Mouse (Mus musculus): ENCODE data around the gene Rassf10.

The Rassf10 gene

GRCm38 (mm10) chr7:112954351-112955102 lies 765 bp downstream of the Rassf10 start:
- in situ Hi-C loops (cut with MboI; ENCODE audit: low pct_unique_long_range_greater_than_20kb in 1 of 2, low sequenced_read_pairs in 2 of 2, unreplicated experiment in 1 of 2): no loop called here

- in situ Hi-C loops (cut with MboI; ENCODE audit: low pct_unique_long_range_greater_than_20kb in 1 of 2, low sequenced_read_pairs in 2 of 2, unreplicated experiment in 1 of 2): no loop called here
Measured at GRCm38 (mm10) chr7:112955103-112955827, 1.5 kb downstream of the Rassf10 start.

GRCm38 (mm10) chr7:112955955-112956354 lies 2.2 kb downstream of the Rassf10 start:
- in situ Hi-C loops (cut with MboI; ENCODE audit: low pct_unique_long_range_greater_than_20kb in 1 of 2, low sequenced_read_pairs in 2 of 2, unreplicated experiment in 1 of 2): no loop called here

GRCm38 (mm10) chr7:112956961-112957360 lies 3.2 kb downstream of the Rassf10 start:
- in situ Hi-C loops (cut with MboI; ENCODE audit: low pct_unique_long_range_greater_than_20kb in 1 of 2, low sequenced_read_pairs in 2 of 2, unreplicated experiment in 1 of 2): no loop called here

GRCm38 (mm10) chr7:112957630-112958029 lies 3.9 kb downstream of the Rassf10 start:
- in situ Hi-C loops (cut with MboI; ENCODE audit: low pct_unique_long_range_greater_than_20kb in 1 of 2, low sequenced_read_pairs in 2 of 2, unreplicated experiment in 1 of 2): no loop called here

DNA sequence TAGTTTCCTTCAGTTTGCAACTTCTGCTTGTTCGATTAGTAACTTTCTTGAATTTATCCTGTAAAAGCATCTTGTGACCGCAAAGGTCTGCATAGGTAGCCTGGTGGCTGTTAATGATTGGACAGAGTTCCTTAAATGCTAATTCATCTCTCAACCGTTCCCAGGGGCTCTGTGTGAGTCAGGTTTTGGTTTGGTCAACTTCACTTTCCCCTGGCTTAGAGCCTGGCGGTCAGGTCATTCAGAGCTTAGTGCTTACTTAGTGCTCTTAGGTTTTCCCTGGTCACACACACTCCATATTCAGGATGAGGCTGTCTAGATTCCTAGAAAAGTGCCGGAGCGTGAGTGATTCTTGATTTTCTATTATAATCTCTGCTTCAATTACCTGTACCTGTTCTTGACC lies 12.6 kb downstream of the Rassf10 start:
- in situ Hi-C loops (cut with MboI; ENCODE audit: low pct_unique_long_range_greater_than_20kb in 1 of 2, low sequenced_read_pairs in 2 of 2, unreplicated experiment in 1 of 2): no loop called here

- in situ Hi-C loops (cut with MboI; ENCODE audit: low pct_unique_long_range_greater_than_20kb in 1 of 2, low sequenced_read_pairs in 2 of 2, unreplicated experiment in 1 of 2): no loop called here
Measured at GRCm38 (mm10) chr7:112966786-112967185, 13.0 kb downstream of the Rassf10 start.

DNA sequence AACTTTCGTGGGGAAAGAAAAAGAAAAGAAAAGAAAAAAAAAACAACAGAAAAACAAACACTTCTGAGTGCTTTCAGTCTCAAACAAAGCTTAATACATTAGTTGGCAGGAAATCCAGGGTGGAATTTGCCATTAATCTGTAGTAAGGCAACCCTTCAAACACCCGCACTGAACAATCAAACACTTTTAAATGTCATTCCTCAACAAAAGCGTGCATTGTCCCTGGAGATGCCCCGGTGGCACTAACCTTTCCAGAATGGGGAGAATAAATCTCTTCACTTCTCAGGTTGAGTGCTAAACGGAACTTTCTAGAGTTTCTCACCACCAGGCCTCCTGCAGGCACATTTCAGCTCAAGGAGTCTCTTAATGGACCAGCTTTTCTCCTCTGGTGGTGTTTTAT lies 29.6 kb downstream of the Rassf10 start:
- in situ Hi-C loops (cut with MboI; ENCODE audit: low pct_unique_long_range_greater_than_20kb in 1 of 2, low sequenced_read_pairs in 2 of 2, unreplicated experiment in 1 of 2): no loop called here

DNA sequence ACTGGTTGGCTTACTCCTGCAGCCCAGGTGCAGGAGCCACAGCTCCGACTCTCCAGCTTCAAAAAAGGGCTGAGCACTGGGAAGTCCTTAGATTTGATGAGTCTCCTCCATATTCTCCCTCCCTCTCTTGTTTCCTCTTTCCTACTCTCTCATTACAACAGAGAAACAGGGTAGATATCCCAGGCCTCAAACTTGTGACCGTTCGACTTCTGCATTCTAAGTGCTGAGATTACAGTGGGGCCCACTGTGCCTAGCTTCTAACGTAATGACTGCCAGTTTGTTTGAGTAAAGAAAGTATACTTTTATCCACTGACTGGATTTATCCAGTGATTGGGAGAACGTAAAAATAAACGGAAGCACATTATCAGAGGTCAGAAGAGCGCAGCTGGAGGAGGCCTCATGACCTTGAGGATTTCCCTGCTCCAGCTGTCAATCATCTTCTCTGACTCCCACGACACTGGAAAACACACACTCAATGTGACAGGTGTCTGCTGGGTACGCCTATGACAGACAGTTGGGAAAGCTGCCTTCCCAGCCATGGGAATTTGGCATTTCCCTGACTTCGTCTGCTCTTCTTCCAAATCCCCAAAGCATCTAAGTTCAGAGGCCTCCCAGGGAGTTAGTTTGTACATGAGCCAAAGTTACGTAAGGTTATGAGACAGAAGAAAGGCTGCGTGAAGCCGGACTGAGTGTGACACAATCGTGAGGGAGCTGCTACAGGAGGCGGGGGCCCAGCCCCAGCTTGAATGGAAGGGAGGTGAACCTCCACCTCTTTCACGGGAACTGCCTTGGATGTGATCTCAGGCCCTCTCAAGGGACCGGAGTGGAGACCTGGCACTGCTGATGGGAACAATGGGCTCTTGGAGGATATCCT lies 31.2 kb downstream of the Rassf10 start:
- in situ Hi-C loops (cut with MboI; ENCODE audit: low pct_unique_long_range_greater_than_20kb in 1 of 2, low sequenced_read_pairs in 2 of 2, unreplicated experiment in 1 of 2): no loop called here

- in situ Hi-C loops (cut with MboI; ENCODE audit: low pct_unique_long_range_greater_than_20kb in 1 of 2, low sequenced_read_pairs in 2 of 2, unreplicated experiment in 1 of 2): no loop called here
Measured at GRCm38 (mm10) chr7:112985578-112985949, 31.8 kb downstream of the Rassf10 start.

DNA sequence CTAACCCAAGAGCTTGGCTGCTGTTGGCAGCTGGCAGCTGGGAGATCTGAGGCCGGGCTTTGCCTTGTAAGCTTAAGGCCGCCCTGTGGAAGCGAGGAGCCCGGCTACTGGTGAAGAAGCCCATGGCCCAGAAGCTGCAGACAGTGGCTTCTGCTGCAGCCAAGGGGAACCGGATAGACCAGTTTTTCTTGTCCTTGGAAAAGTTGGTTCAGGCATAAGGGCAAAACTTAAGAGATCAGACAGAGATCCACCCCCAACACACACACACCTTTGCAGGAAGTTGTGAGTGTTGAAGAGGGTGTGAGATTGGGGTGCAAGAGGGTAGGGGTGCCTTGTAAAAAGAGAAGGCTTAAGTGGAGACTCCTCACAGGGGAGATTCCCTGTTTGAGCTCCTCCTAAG lies 39.2 kb downstream of the Rassf10 start:
- in situ Hi-C loops (cut with MboI; ENCODE audit: low pct_unique_long_range_greater_than_20kb in 1 of 2, low sequenced_read_pairs in 2 of 2, unreplicated experiment in 1 of 2): no loop called here

DNA sequence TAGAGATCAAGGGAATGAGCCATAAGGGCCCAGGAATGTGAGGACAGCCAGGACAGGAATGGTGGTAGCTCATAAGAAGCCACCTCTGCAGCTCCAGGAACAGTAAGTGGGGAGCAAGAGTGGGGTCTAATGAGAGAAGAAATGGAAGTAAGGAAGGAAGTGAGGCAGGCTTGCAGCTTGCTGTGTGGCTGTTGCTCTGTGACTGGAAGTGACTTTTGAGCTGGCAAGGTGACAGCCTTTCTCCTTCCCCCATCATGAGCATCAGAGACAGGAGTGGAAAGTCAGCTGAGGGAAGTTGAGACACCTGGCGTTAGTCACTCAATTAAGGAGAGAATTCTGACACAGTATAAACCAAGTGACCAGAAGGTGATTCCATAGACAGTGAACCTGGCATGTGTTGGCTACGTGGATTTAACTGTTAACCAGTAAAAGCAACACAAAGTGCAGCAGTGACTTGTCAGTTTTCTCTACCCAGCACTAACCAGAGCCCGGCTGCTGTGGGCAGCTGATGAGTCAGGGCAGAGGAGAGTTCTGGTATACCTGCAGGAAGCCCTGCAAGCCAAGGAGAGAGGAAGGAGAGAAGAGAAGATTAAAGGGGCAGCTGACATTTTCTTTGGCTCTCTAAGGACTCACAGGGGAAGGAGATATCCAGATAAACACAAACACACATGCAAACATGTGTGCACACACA lies 49.9 kb downstream of the Rassf10 start:
- in situ Hi-C loops (cut with MboI; ENCODE audit: low pct_unique_long_range_greater_than_20kb in 1 of 2, low sequenced_read_pairs in 2 of 2, unreplicated experiment in 1 of 2): no loop called here

DNA sequence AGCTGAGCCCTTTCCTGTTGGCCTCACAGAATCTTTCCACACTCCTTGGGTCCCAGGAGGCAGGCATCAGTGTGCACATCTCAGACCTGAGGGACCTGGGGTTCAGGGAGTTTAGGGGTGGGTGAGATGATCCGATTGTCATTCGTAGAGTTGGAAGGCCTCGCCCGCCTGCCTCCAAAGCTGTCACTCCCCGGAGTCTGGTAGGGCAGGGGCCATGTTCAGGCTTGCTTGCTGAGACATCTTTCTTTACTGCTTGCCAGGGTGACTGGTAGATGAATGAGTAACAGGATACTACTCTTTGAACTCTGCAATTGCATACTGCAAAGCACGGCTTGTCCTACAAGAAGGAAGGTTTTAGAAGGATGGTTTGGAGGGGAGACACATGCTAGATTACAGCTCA lies 52.0 kb downstream of the Rassf10 start:
- in situ Hi-C loops (cut with MboI; ENCODE audit: low pct_unique_long_range_greater_than_20kb in 1 of 2, low sequenced_read_pairs in 2 of 2, unreplicated experiment in 1 of 2): no loop called here
